Mouse (Mus musculus) spleen, adult 2 months (tissue): ENCODE measurements around the gene Nars2. TPM values are rescaled to one million over a fixed set of nuclear protein-coding genes. Genes with fewer than 3 reads are reported as not detected.

ENCODE experiments used
- DNase-seq, 2 experiments: peaks; one replicate each; pipeline versions ENCODE4 v3.0.0 to v3.0.0-alpha.2; 2012 to 2021; ENCODE audit warnings: low spot score in 2 of 2, low read depth in 1 of 2
- H3K27ac ChIP-seq: fragments of 200-500 bp; 2 replicates; pipeline ENCODE4 v1.5.1; 2012; ENCODE audit warnings: low read length, inconsistent platforms; ENCODE audit not compliant: insufficient read depth
- H3K27me3 ChIP-seq: fragments of 200-500 bp; 2 replicates; pipeline ENCODE4 v1.6.1; 2012; ENCODE audit warnings: mild to moderate bottlenecking, moderate library complexity, low read length, inconsistent platforms; ENCODE audit not compliant: control insufficient read depth, insufficient read depth
- H3K36me3 ChIP-seq: fragments of 200-500 bp; 2 replicates; pipeline ENCODE4 v1.6.1; 2012; ENCODE audit warnings: mild to moderate bottlenecking, low read length, inconsistent platforms; ENCODE audit not compliant: control insufficient read depth, insufficient read depth
- H3K4me1 ChIP-seq: fragments of 200-500 bp; 2 replicates; pipeline ENCODE4 v1.6.1; 2011; ENCODE audit warnings: inconsistent platforms; ENCODE audit not compliant: control insufficient read depth, insufficient read depth, insufficient read length
- H3K4me3 ChIP-seq: fragments of 200-500 bp; 2 replicates; pipeline ENCODE4 v1.5.1; 2011; ENCODE audit warnings: mild to moderate bottlenecking, inconsistent platforms; ENCODE audit not compliant: insufficient read depth, insufficient read length; ENCODE audit errors: extremely low read depth
- CTCF ChIP-seq: fragments of 200-500 bp; IDR thresholded peaks from 2 replicates; pipeline ENCODE4 v1.5.1; 2011; ENCODE audit warnings: mild to moderate bottlenecking, inconsistent platforms; ENCODE audit not compliant: insufficient read depth, insufficient read length, insufficient replicate concordance; ENCODE audit errors: extremely low read depth
- POLR2A ChIP-seq: fragments of 200-500 bp; IDR thresholded peaks from 2 replicates; pipeline ENCODE4 v1.6.1; 2011; ENCODE audit warnings: low read depth, low read length, inconsistent platforms
- WGBS: fragments of 180-500 bp; shearing (Covaris S2); methylation state at CpG from one replicate; pipeline ENCODE4 v1.1.7; 2018; 5-methylcytosine and 5-hydroxymethylcytosine counted together
- polyA plus RNA-seq: library from polyadenylated mRNA; depleted of rRNA; stranded (reverse); fragments of >200 nt; gene quantifications from 2 replicates; pipeline ENCODE4 v1.2.3, GENCODE M21; 2012

Gene Nars2
- polyA plus RNA-seq, 1 experiment: 1.6 TPM

GRCm38 (mm10) chr7:96970359-96970758 is 19.1 kb downstream of the Nars2 start:
- no peak overlapping the region for H3K4me3 ChIP-seq
- 0 out of 2 replicates have a peak, but pooled peaks cover 1% of the 10 kb centered on the region for H3K36me3 ChIP-seq
- WGBS: 26% methylated on average over 1 of the region's 1 CpGs
- no peaks in the 10 kb centered on the region for H3K27me3 ChIP-seq
- H3K4me1 ChIP-seq: no peaks in the 10 kb centered on the region
- peak in 1 of 2 experiments; percentile 29 for DNase-seq
- no peak for TF ChIP-seq POLR2A
- TF ChIP-seq CTCF: no peak
- no peak overlapping the region for H3K27ac ChIP-seq

- Histone ChIP-seq H3K4me1 (no peaks in the 10 kb centered on the region), H3K27me3 (no peaks in the 10 kb centered on the region), H3K4me3 (no peak overlapping the region), H3K36me3 (0 out of 2 replicates have a peak, but pooled peaks cover 1% of the 10 kb centered on the region), H3K27ac (no peak overlapping the region)
- no peak for TF ChIP-seq CTCF
- WGBS: 65% methylated on average over 21 of the region's 21 CpGs
- no peak for DNase-seq
Observed at GRCm38 (mm10) chr7:96971027-96971996, 20.0 kb downstream of the Nars2 start.

GRCm38 (mm10) chr7:96972138-96972904 is 21.0 kb downstream of the Nars2 start:
- no peak overlapping the region for H3K27ac ChIP-seq
- 0 out of 2 replicates have a peak, but pooled peaks cover 1% of the 10 kb centered on the region for H3K36me3 ChIP-seq
- no peak overlapping the region for H3K4me3 ChIP-seq
- DNase-seq: no peak
- no peaks in the 10 kb centered on the region for H3K27me3 ChIP-seq
- TF ChIP-seq CTCF (no peak), POLR2A (no peak)
- WGBS: 66% methylated on average over 8 of the region's 8 CpGs
- no peaks in the 10 kb centered on the region for H3K4me1 ChIP-seq

- no peak for TF ChIP-seq CTCF
- TF ChIP-seq POLR2A: no peak
- H3K27ac ChIP-seq: no peak overlapping the region
- DNase-seq: no peak
- WGBS: 89% methylated on average over 5 of the region's 5 CpGs
- 0 out of 2 replicates have a peak, but pooled peaks cover 2% of the 10 kb centered on the region for H3K36me3 ChIP-seq
- no peaks in the 10 kb centered on the region for H3K4me1 ChIP-seq
- no peaks in the 10 kb centered on the region for H3K27me3 ChIP-seq
- H3K4me3 ChIP-seq: no peak overlapping the region
Observed at GRCm38 (mm10) chr7:96975914-96976313, 24.6 kb downstream of the Nars2 start.

- TF ChIP-seq POLR2A: no peak
- no peak for TF ChIP-seq CTCF
Observed at GRCm38 (mm10) chr7:96977209-96977608, 25.9 kb downstream of the Nars2 start.

GRCm38 (mm10) chr7:96981366-96981765 is 30.1 kb downstream of the Nars2 start:
- DNase-seq: no peak
- H3K36me3 ChIP-seq: peaks cover 1% of the 10 kb centered on the region; the same call in 1 of the 2 replicates
- TF ChIP-seq POLR2A: no peak
- H3K27ac ChIP-seq: no peak overlapping the region
- H3K4me1 ChIP-seq: no peaks in the 10 kb centered on the region
- 88% methylated on average over 2 of the region's 2 CpGs for WGBS
- no peak overlapping the region for H3K4me3 ChIP-seq
- H3K27me3 ChIP-seq: no peaks in the 10 kb centered on the region

More at GRCm38 (mm10) chr7:96977209-96977608, 25.9 kb downstream of the Nars2 start:
- no peak for DNase-seq
- Histone ChIP-seq H3K4me3 (no peak overlapping the region), H3K4me1 (no peaks in the 10 kb centered on the region), H3K36me3 (0 out of 2 replicates have a peak, but pooled peaks cover 3% of the 10 kb centered on the region), H3K27me3 (no peaks in the 10 kb centered on the region), H3K27ac (no peak overlapping the region)
- 77% methylated on average over 1 of the region's 1 CpGs for WGBS
